Mouse (Mus musculus) E14TG2a.4 (cell line): ENCODE results near the gene Ttf1.
"Not testable (repeated sequence)": the region's sequence is repeated elsewhere in the genome, so short reads cannot be mapped to it uniquely, and the experiment has no call there.

Experiments
- H3K27me3 ChIP-seq: 2 replicates; pipeline ENCODE4 v1.6.1; 2014; ENCODE audit warnings: low read length, control low read depth; ENCODE audit not compliant: insufficient read depth
- H3K36me3 ChIP-seq: 2 replicates; pipeline ENCODE4 v1.6.1; 2014; ENCODE audit warnings: low read length, control low read depth; ENCODE audit not compliant: insufficient read depth
- H3K4me1 ChIP-seq: replicated peaks from 2 replicates; pipeline ENCODE4 v1.6.1; 2014; ENCODE audit warnings: low read depth, low read length, control low read depth
- H3K4me3 ChIP-seq: replicated peaks from 2 replicates; pipeline ENCODE4 v1.5.1; 2014; ENCODE audit warnings: mild to moderate bottlenecking, low read length
- H3K9me3 ChIP-seq: 2 replicates; pipeline ENCODE4 v1.6.1; 2014; ENCODE audit warnings: low read length, control low read depth
- CTCF ChIP-seq: conservative IDR thresholded peaks from 2 replicates; pipeline ENCODE4 v1.5.1; 2014; ENCODE audit warnings: low read length
- NANOG ChIP-seq: IDR thresholded peaks from 2 replicates; pipeline ENCODE4 v1.6.1; 2014; ENCODE audit warnings: borderline replicate concordance, low read length, mixed read lengths
- POU5F1 ChIP-seq: IDR thresholded peaks from 2 replicates; pipeline ENCODE4 v1.6.1; 2014; ENCODE audit warnings: low read length, borderline replicate concordance

Gene Ttf1

GRCm38 (mm10) chr2:29076226-29076625 lies 16.2 kb downstream of the Ttf1 start:
- peaks cover 69% of the 10 kb centered on the region for H3K4me1 ChIP-seq
- no peak for TF ChIP-seq NANOG
- TF ChIP-seq POU5F1 = no peak
- TF ChIP-seq CTCF = no peak
- H3K9me3 ChIP-seq = no peaks in the 10 kb centered on the region
- H3K27me3 ChIP-seq = no peaks in the 10 kb centered on the region
- H3K4me3 ChIP-seq = peak overlapping the region; percentile 3
- peaks cover 90% of the 10 kb centered on the region for H3K36me3 ChIP-seq

GRCm38 (mm10) chr2:29081965-29082364 lies 21.9 kb downstream of the Ttf1 start:
- H3K9me3 ChIP-seq = no peaks in the 10 kb centered on the region
- peaks cover 96% of the 10 kb centered on the region for H3K36me3 ChIP-seq
- H3K27me3 ChIP-seq = no peaks in the 10 kb centered on the region
- TF ChIP-seq POU5F1 = no peak
- TF ChIP-seq CTCF = no peak
- no peak for TF ChIP-seq NANOG
- no peak overlapping the region for H3K4me3 ChIP-seq
- H3K4me1 ChIP-seq = peaks cover 24% of the 10 kb centered on the region

GRCm38 (mm10) chr2:29086026-29086425 lies 26.0 kb downstream of the Ttf1 start:
- peaks cover 22% of the 10 kb centered on the region for H3K9me3 ChIP-seq
- peaks cover 69% of the 10 kb centered on the region for H3K36me3 ChIP-seq
- H3K4me3 ChIP-seq = no peak overlapping the region
- peaks cover 10% of the 10 kb centered on the region for H3K4me1 ChIP-seq
- no peaks in the 10 kb centered on the region for H3K27me3 ChIP-seq
- TF ChIP-seq POU5F1 (no peak), NANOG (no peak), CTCF (no peak)

GRCm38 (mm10) chr2:29089276-29089675 lies 29.2 kb downstream of the Ttf1 start:
- H3K4me3 ChIP-seq, H3K4me1 ChIP-seq, H3K27me3 ChIP-seq: not testable (repeated sequence)
- Histone ChIP-seq H3K9me3 (peaks cover 48% of the 10 kb centered on the region), H3K36me3 (peaks cover 37% of the 10 kb centered on the region)

GRCm38 (mm10) chr2:29095674-29096073 lies 35.6 kb downstream of the Ttf1 start:
- peaks cover 39% of the 10 kb centered on the region for H3K9me3 ChIP-seq
- TF ChIP-seq CTCF (no peak), NANOG (no peak), POU5F1 (no peak)
- no peaks in the 10 kb centered on the region for H3K36me3 ChIP-seq
- H3K4me3 ChIP-seq = no peak overlapping the region
- no peaks in the 10 kb centered on the region for H3K27me3 ChIP-seq
- H3K4me1 ChIP-seq = peaks cover 44% of the 10 kb centered on the region

- Histone ChIP-seq H3K4me1 (peaks cover 48% of the 10 kb centered on the region), H3K27me3 (no peaks in the 10 kb centered on the region), H3K4me3 (peak overlapping the region; percentile 15; the same call in 1 of the 2 replicates), H3K9me3 (peaks cover 39% of the 10 kb centered on the region), H3K36me3 (no peaks in the 10 kb centered on the region)
- TF ChIP-seq POU5F1 = no peak
- no peak for TF ChIP-seq NANOG
- no peak for TF ChIP-seq CTCF
Observed at GRCm38 (mm10) chr2:29096751-29097150, 36.7 kb downstream of the Ttf1 start.

GRCm38 (mm10) chr2:29097465-29097864 lies 37.4 kb downstream of the Ttf1 start:
- Histone ChIP-seq H3K4me1 (peaks cover 48% of the 10 kb centered on the region), H3K9me3 (peaks cover 41% of the 10 kb centered on the region), H3K36me3 (no peaks in the 10 kb centered on the region), H3K27me3 (no peaks in the 10 kb centered on the region), H3K4me3 (peak overlapping the region; percentile 15; the same call in 1 of the 2 replicates)
- TF ChIP-seq POU5F1 (no peak), NANOG (peak; percentile 1; the same call in 1 of the 2 replicates)

- Histone ChIP-seq H3K4me3 (peak overlapping the region; percentile 15; the same call in 1 of the 2 replicates), H3K4me1 (peaks cover 48% of the 10 kb centered on the region), H3K9me3 (peaks cover 42% of the 10 kb centered on the region)
- H3K27me3 ChIP-seq, H3K36me3 ChIP-seq: not testable (repeated sequence)
Observed at GRCm38 (mm10) chr2:29097955-29098354, 37.9 kb downstream of the Ttf1 start.

- TF ChIP-seq POU5F1 = no peak
- no peak for TF ChIP-seq CTCF
- TF ChIP-seq NANOG = no peak
- Histone ChIP-seq H3K9me3 (peaks cover 40% of the 10 kb centered on the region), H3K36me3 (no peaks in the 10 kb centered on the region), H3K27me3 (no peaks in the 10 kb centered on the region), H3K4me3 (peak overlapping the region; percentile 63), H3K4me1 (peaks cover 48% of the 10 kb centered on the region)
Observed at GRCm38 (mm10) chr2:29098786-29099185, 38.7 kb downstream of the Ttf1 start.
